Mouse (Mus musculus) lung, postnatal 0 days (tissue): ENCODE measurements around the gene Pcca. TPM values are rescaled to one million over a fixed set of nuclear protein-coding genes. Genes with fewer than 3 reads are reported as not detected.

Experiments used
- ATAC-seq: fragments of 200-750 bp; cut with Nextera tagmentation; 2 replicates; pipeline ENCODE4 v1.8.0; 2017; ENCODE audit warnings: moderate library complexity
- DNase-seq: peaks from one replicate; pipeline ENCODE4 v3.0.0-alpha.2; 2016; ENCODE audit warnings: low spot score
- H3K27ac ChIP-seq: fragments of 300-500 bp; sonication (generic); 2 replicates; pipeline ENCODE4 v1.5.1; 2014; ENCODE audit warnings: antibody characterized with exemption, mild to moderate bottlenecking, low read length, mixed read lengths
- H3K27me3 ChIP-seq: fragments of 300-500 bp; sonication (generic); replicated peaks from 2 replicates; pipeline ENCODE4 v1.6.1; 2014; ENCODE audit warnings: low read length, mixed read lengths; ENCODE audit not compliant: insufficient read depth
- H3K36me3 ChIP-seq: fragments of 300-500 bp; sonication (generic); 2 replicates; pipeline ENCODE4 v1.6.1; 2014; ENCODE audit warnings: low read length, mixed read lengths; ENCODE audit not compliant: insufficient read depth
- H3K4me1 ChIP-seq: fragments of 300-500 bp; sonication (generic); 2 replicates; pipeline ENCODE4 v1.6.1; 2014; ENCODE audit warnings: antibody characterized with exemption, low read depth, low read length, mixed read lengths; ENCODE audit not compliant: insufficient read depth
- H3K4me2 ChIP-seq: fragments of 300-500 bp; sonication (generic); replicated peaks from 2 replicates; pipeline ENCODE4 v1.6.1; 2014; ENCODE audit warnings: low read depth, mild to moderate bottlenecking, low read length, moderate library complexity, mixed read lengths
- H3K4me3 ChIP-seq: fragments of 300-500 bp; sonication (generic); 2 replicates; pipeline ENCODE4 v1.5.1; 2014; ENCODE audit warnings: low read depth, low read length
- H3K9ac ChIP-seq: fragments of 300-500 bp; sonication (generic); replicated peaks from 2 replicates; pipeline ENCODE4 v1.6.1; 2014; ENCODE audit warnings: low read depth, mild to moderate bottlenecking
- H3K9me3 ChIP-seq: fragments of 300-500 bp; sonication (generic); 2 replicates; pipeline ENCODE4 v1.6.1; 2016; ENCODE audit warnings: low read length, mixed read lengths
- CTCF ChIP-seq: IDR thresholded peaks from 2 replicates; pipeline ENCODE4 v1.5.1; 2016; ENCODE audit warnings: antibody characterized with exemption, mild to moderate bottlenecking
- EP300 ChIP-seq: IDR thresholded peaks from 2 replicates; pipeline ENCODE4 v1.6.1; 2016; ENCODE audit warnings: antibody characterized with exemption, mild to moderate bottlenecking, control low read depth
- WGBS: fragments of 180-500 bp; shearing (Covaris S2); extraction: QIAGEN DNeasy Blood & Tissue Kit; methylation state at CpG from one replicate; pipeline ENCODE4 v1.1.7; 2014; 5-methylcytosine and 5-hydroxymethylcytosine counted together
- polyA plus RNA-seq: library from polyadenylated mRNA; unstranded; fragments of >200 nt; fragmentation: Nextera tagmentation; extraction: Ambion mirVana; gene quantifications from 2 replicates; pipeline ENCODE4 v1.2.1, GENCODE M21; 2015

Pcca gene
- polyA plus RNA-seq: 10.4 and 16.2 TPM in 2 replicates

- Histone ChIP-seq H3K9me3 (no peaks in the 10 kb centered on the region), H3K4me2 (peak within 1 kb of the TSS; percentile 82), H3K27me3 (no peaks in the 10 kb centered on the region), H3K36me3 (no peaks in the 10 kb centered on the region), H3K4me1 (no peaks in the 10 kb centered on the region; the same call in 1 of the 2 replicates), H3K27ac (peak within 1 kb of the TSS; percentile 68), H3K9ac (peak within 1 kb of the TSS; percentile 48), H3K4me3 (peak within 1 kb of the TSS; percentile 64)
- ATAC-seq (peak; percentile 98), DNase-seq (peak; percentile 94)
- 3% methylated on average over 54 of the region's 54 CpGs for WGBS
- TF ChIP-seq EP300: no peak
- peak; percentile 32; the same call in 1 of the 2 replicates for TF ChIP-seq CTCF
These were observed at the start of gene Pcca for GRCm38 (mm10) chr14:122534017-122534924. Pcca (plus strand) TSS chr14:122534324.

DNA sequence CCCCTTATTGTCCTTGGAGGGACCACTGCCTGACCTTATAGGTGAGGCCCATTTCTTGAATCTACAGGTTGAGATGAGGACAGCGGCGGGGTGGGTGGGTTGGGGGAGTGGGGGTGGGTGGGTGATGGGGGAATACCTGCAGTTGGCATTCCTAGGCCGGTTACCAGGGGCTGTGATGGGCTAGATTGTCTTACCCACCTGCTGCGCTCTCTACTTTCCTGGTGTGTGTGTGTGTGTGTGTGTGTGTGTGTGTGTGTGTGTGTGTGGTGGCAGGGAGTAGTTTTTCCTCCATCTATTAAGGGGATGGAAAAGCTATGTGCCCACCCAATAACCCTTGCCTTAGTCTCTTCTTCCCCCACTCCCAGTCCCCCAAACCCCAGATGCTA lies 49.7 kb upstream of the Pcca start:
- H3K4me3 ChIP-seq: no peak overlapping the region
- H3K27me3 ChIP-seq: peaks cover 73% of the 10 kb centered on the region
- TF ChIP-seq EP300 (no peak), CTCF (no peak)
- 11% methylated on average over 3 of the region's 4 CpGs for WGBS
- ATAC-seq (no peak), DNase-seq (no peak)
- no peaks in the 10 kb centered on the region for H3K4me1 ChIP-seq
- no peak overlapping the region for H3K9ac ChIP-seq
- no peaks in the 10 kb centered on the region for H3K9me3 ChIP-seq
- H3K4me2 ChIP-seq: no peak overlapping the region
- no peaks in the 10 kb centered on the region for H3K36me3 ChIP-seq
- H3K27ac ChIP-seq: no peak overlapping the region

DNA sequence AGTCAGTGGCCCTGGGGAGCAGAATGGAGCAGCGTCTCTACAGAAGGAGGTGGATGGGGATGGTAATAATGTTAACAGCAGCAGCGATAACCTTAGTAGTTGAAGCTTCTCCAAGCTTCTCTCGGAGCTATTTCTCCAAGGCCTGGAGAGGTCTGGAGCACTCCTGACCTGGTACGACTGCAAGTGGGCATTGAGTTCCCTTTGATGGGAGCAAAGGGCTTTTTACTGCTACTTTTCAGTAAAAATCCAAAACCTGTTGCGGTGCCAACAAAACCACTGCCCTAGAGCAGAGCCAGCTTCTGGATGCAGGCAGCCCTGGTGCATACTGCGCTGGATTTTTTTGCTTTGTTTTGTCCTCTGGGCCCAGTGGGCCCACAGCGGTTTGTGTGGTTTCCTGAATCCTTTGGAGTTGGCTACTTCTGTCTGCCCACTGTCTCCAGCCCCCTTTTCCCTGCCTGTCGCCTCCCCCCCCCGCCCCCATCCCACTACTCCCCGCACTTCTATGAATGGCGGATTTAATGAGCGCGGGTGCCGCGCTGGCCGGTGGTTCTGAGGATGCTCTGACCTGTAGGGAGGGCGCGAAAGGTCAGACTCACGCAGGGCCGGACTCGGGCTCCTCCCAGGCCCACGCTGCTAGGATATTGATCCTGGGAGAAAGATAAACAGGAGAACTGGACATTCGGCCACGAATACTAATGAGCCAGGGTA lies 49.1 kb upstream of the Pcca start:
- Histone ChIP-seq H3K9me3 (no peaks in the 10 kb centered on the region), H3K4me3 (no peak overlapping the region), H3K4me2 (no peak overlapping the region), H3K27me3 (peaks cover 79% of the 10 kb centered on the region), H3K27ac (no peak overlapping the region), H3K4me1 (no peaks in the 10 kb centered on the region), H3K36me3 (no peaks in the 10 kb centered on the region), H3K9ac (no peak overlapping the region)
- 3% methylated on average over 23 of the region's 24 CpGs for WGBS
- no peak for DNase-seq
- TF ChIP-seq CTCF: no peak
- no peak for TF ChIP-seq EP300
- no peak for ATAC-seq

DNA sequence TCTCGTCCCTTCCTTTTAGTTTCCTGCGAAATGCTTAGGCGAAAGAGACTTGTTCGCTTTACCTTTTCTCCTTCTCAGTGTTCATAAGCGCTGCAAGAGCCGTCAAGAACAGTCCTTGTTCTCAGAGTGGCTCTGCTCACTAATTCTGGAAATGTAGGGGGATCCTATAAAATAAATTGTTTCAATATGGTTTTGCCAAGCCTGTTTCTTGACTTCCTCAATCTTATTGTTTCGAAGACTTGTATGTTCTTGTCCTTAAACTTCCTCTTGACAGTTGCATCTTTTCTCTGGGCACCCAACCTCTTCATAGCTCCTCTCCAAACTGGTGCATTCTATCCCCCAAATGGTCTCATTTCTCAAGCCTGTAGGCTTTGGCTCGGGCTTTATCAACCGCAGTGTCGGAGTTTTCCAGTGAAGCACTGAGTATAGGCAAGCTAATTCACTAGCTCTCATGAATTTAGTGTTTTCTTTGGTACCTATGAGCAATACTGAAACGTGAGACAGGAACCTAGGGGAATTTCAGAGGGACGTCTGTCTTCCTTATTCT lies 48.4 kb upstream of the Pcca start:
- DNase-seq: no peak
- H3K27me3 ChIP-seq: peaks cover 86% of the 10 kb centered on the region

GRCm38 (mm10) chr14:122486611-122487010 lies 47.5 kb upstream of the Pcca start:
- Histone ChIP-seq H3K27ac (no peak overlapping the region), H3K4me3 (no peak overlapping the region), H3K9ac (no peak overlapping the region), H3K4me2 (no peak overlapping the region), H3K4me1 (no peaks in the 10 kb centered on the region), H3K9me3 (no peaks in the 10 kb centered on the region), H3K36me3 (no peaks in the 10 kb centered on the region), H3K27me3 (peaks cover 86% of the 10 kb centered on the region)
- WGBS: 12% methylated on average over 1 of the region's 1 CpGs
- DNase-seq: no peak
- no peak for ATAC-seq
- TF ChIP-seq CTCF: no peak
- TF ChIP-seq EP300: no peak

More for the DNA sequence above, 48.4 kb upstream of the Pcca start:
- Histone ChIP-seq H3K4me3 (no peak overlapping the region), H3K9me3 (no peaks in the 10 kb centered on the region), H3K4me1 (no peaks in the 10 kb centered on the region), H3K4me2 (no peak overlapping the region), H3K27ac (no peak overlapping the region), H3K9ac (no peak overlapping the region), H3K36me3 (no peaks in the 10 kb centered on the region)
- WGBS: 3% methylated on average over 12 of the region's 12 CpGs
- TF ChIP-seq EP300 (no peak), CTCF (no peak)
- no peak for ATAC-seq

- H3K9me3 ChIP-seq: no peaks in the 10 kb centered on the region
- no peak for TF ChIP-seq EP300
- no peak for TF ChIP-seq CTCF
- WGBS: 4% methylated on average over 5 of the region's 5 CpGs
- no peaks in the 10 kb centered on the region for H3K4me1 ChIP-seq
- ATAC-seq (no peak), DNase-seq (no peak)
- H3K4me3 ChIP-seq: no peak overlapping the region
- H3K27me3 ChIP-seq: peaks cover 81% of the 10 kb centered on the region
- H3K36me3 ChIP-seq: no peaks in the 10 kb centered on the region
- H3K9ac ChIP-seq: no peak overlapping the region
- H3K27ac ChIP-seq: no peak overlapping the region
- H3K4me2 ChIP-seq: no peak overlapping the region
These were observed 46.8 kb upstream of the Pcca start for GRCm38 (mm10) chr14:122487366-122487765.
